Mouse (Mus musculus): Measurements from ENCODE around the gene 4930404H24Rik. TPM values are rescaled to one million over a fixed set of nuclear protein-coding genes. Genes with fewer than 3 reads are reported as not detected.

Gene 4930404H24Rik
- total RNA-seq, 1 experiment from 2014 or later = not detected

DNA sequence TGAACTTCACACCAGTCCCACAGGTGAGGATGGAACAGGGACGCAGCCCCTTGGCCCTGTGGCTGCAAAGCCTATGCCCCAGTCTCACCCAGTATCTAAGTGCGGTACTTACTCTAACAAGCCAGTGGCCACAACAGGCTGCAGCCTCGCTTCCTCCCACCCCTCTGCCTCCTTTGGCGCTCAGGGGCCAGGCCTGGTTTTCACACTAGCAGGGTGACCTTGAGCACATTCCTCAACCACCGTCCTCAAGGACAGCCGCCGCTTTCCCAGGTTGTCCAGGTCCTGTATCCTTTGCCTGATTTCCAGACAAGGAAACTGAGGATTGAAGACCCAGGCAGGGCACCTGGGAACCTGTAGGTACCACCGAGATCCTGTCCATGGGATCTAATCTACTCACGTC is 30.6 kb downstream of the 4930404H24Rik start:
- ATAC-seq (replicated peaks in 1 of 2; ENCODE audit: insufficient read depth in 1 of 2, low FRiP score in 2 of 2, low TSS enrichment in 1 of 2, low read depth in 1 of 2, poor library complexity in 2 of 2, severe bottlenecking in 2 of 2) = no peak

DNA sequence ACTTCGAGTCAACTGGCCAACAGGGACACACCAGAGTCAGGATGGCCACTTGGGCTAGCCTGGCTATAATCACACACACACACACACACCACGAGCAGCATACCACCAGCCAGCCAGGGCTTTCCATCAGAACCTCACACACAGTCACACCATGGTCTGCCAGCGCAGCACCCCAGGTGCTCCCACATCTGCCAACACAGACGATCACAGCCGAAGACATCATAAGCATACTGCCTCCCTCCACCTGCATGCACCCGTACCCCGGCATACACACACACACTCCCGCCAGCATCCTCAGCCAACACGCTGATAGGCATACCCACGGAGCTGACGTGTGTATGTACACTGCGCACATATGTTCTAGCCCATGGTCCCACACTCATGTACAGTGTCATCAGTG is 31.1 kb downstream of the 4930404H24Rik start:
- no peak for ATAC-seq (replicated peaks in 1 of 2; ENCODE audit: insufficient read depth in 1 of 2, low FRiP score in 2 of 2, low TSS enrichment in 1 of 2, low read depth in 1 of 2, poor library complexity in 2 of 2, severe bottlenecking in 2 of 2)

DNA sequence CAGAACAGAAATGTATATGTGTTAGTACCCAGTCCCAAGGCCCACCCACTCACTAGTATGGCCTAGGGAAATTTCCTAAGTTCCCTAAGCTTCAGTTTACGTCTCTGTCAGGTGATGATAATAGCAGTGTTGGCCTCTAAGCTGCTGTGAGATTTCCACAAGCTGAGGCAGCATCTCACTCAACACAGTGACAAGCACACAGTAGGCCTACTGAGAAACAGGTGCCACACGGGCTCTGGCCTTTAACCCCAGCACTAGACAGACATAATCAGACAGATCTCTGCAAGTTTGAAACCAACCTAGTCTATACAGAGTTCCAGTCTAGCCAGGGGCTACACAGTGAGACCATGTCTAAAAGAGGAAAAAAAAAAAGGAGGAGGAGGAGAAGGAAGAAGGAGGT is 32.1 kb downstream of the 4930404H24Rik start:
- no peak for ATAC-seq (replicated peaks in 1 of 2; ENCODE audit: insufficient read depth in 1 of 2, low FRiP score in 2 of 2, low TSS enrichment in 1 of 2, low read depth in 1 of 2, poor library complexity in 2 of 2, severe bottlenecking in 2 of 2)

DNA sequence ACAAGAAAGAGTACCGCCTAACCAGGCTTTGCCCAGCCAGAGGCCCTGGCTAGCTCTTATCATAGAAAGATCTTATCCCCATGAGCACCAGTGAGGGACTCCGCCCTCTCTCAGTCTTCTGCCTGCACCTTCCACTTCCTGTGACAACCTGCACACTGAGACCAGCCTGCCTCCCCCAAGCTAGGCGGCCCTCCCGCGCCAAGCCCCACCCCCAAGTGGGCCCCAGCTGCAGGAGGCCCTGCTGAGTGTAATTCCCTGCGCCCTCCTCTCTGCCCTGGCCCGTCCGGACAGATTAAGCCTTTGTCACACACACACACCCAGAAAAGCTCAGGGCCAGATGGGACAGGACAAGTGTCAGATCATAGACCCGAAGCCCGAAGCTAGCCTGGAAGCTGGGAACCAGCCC is 33.3 kb downstream of the 4930404H24Rik start:
- ATAC-seq (replicated peaks in 1 of 2; ENCODE audit: insufficient read depth in 1 of 2, low FRiP score in 2 of 2, low TSS enrichment in 1 of 2, low read depth in 1 of 2, poor library complexity in 2 of 2, severe bottlenecking in 2 of 2) = peak; percentile 71 to 87

DNA sequence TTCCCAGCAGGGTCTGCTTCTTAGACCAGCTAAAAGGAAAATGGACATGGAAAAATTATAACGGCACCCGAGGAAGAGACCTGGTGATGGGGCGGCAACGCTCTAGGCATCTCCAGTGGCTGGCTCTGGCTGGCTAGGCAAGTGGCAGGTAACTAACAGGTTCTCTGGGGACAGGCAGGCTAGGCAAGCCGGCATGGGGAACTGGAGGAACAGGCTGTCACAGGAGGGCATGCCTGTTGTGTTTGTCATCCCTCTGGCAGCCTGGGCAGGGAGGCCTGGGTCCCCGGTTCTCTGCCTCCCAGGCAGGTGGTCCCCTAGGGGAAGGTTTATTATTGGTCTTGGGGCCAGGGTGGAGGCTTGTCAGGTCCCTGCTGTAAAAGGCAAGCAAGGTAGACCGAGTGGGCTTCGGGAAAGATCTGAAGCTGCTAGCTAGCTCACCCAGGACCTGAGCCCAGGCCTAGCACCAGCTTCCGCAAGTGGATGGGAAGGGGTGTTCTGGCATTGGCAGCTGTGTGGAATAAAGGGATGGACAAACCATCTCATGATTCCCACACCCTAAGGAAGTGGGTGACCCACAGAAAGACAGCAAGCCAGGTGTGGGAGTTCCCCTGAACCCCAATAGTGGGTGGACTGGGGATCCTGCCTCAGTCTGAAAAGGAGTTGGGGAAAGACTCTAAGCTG is 34.4 kb downstream of the 4930404H24Rik start:
- no peak for ATAC-seq (replicated peaks in 1 of 2; ENCODE audit: insufficient read depth in 1 of 2, low FRiP score in 2 of 2, low TSS enrichment in 1 of 2, low read depth in 1 of 2, poor library complexity in 2 of 2, severe bottlenecking in 2 of 2)

DNA sequence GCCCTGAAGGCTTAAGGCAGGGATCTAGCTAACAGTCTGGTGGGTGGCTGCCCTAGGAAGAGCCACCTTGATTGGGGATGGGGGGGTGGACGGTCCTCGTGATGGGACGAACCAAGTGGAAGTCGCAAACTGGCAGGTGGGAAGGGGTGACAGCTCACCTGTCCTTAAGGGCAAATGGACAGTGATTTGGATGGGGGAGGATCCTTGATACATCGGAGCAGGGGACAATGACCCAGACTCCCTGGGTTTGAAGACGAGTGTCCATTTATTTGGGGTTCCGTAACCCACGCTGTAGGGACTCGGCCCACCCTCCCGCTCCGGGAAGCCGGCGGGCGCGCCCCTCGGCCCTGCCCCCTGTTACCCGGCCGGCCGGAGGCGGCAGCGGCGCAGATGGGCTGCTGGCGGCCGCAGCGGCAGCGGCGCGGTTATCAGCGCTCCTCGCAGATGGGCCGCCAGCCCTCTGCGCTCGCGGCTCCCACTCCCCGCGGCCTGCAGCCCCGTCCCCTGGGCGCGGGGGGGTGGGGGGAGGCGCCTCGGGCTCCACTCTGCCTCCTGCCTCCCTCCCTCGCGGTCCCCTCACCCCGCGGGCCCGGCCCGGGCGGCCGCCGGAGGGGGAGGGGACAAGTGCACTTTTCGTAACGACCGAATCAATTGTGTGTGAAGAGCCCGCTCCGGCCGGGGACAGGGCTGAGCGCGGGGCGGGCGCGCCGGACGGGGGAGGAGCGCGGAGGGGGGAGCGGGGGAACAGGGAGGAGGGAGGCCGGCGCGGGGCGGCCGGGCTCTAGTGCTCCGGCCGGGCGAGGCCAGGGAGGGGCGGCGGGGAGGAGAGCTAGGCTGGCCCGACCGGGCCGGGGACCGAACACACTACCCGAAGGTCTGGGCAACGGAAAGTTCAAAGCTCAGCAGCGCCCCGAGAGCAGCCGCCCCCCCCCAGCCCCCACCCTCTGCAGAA is 35.3 kb downstream of the 4930404H24Rik start:
- ATAC-seq (replicated peaks in 1 of 2; ENCODE audit: insufficient read depth in 1 of 2, low FRiP score in 2 of 2, low TSS enrichment in 1 of 2, low read depth in 1 of 2, poor library complexity in 2 of 2, severe bottlenecking in 2 of 2) = no peak

DNA sequence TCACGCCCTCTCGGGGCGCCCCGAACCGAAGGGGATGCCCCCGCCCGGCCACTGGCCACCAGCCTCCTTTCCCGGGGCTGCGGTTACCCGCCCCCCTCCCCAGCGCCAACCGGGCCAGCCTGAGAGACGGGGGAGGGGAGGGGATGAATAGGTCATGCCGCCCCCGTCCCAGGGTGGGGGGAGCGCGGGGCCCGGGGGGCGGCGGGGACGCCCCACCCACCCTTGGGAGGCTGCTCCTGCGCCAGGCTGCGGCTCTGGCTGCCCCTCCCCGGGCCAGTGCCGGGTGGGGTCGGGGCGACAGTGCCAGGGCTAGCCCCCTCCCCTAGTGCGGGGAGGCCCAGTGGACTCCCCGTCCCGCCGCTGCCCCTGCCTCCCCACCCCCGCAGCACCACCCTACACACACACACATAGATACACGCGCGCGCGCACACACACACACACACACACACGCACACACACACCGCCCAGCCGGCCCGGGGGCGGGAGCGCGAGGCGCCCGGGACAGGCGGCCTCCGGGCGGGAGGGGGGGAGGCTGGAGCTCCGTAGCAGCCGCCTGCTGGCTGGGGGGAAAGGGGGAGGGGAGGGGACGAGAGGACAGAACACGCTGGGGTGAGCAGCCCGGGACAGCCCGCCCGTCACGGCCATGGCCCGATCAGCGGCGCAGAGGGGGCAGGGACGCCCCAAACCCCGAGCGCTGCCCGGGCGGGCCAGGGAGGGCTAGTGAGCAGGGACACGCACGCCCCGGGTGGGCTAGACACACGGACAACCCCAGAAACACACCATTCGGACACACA is 36.2 kb downstream of the 4930404H24Rik start:
- no peak for ATAC-seq (replicated peaks in 1 of 2; ENCODE audit: insufficient read depth in 1 of 2, low FRiP score in 2 of 2, low TSS enrichment in 1 of 2, low read depth in 1 of 2, poor library complexity in 2 of 2, severe bottlenecking in 2 of 2)

DNA sequence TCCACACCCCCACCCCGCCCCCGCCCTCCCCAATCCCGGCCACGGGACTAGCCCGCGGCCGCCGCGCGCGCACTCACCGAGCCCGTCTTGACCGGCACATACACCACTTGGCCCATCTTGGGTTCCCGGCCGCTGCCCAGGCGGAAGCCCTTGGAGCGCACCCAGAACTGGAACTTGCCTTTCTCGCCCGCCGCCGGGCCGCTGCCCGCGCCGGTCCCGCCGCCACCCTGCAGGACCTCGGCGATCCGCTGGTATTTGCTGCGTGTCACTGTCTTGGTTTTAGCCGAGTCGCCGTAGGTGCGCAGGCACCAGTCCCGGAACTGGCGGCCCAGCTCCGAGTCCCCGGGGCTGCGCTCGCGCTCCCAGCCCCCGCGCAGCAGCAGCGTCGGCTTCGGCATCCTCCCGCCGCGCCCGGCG is 36.8 kb downstream of the 4930404H24Rik start:
- ATAC-seq (replicated peaks in 1 of 2; ENCODE audit: insufficient read depth in 1 of 2, low FRiP score in 2 of 2, low TSS enrichment in 1 of 2, low read depth in 1 of 2, poor library complexity in 2 of 2, severe bottlenecking in 2 of 2) = no peak

DNA sequence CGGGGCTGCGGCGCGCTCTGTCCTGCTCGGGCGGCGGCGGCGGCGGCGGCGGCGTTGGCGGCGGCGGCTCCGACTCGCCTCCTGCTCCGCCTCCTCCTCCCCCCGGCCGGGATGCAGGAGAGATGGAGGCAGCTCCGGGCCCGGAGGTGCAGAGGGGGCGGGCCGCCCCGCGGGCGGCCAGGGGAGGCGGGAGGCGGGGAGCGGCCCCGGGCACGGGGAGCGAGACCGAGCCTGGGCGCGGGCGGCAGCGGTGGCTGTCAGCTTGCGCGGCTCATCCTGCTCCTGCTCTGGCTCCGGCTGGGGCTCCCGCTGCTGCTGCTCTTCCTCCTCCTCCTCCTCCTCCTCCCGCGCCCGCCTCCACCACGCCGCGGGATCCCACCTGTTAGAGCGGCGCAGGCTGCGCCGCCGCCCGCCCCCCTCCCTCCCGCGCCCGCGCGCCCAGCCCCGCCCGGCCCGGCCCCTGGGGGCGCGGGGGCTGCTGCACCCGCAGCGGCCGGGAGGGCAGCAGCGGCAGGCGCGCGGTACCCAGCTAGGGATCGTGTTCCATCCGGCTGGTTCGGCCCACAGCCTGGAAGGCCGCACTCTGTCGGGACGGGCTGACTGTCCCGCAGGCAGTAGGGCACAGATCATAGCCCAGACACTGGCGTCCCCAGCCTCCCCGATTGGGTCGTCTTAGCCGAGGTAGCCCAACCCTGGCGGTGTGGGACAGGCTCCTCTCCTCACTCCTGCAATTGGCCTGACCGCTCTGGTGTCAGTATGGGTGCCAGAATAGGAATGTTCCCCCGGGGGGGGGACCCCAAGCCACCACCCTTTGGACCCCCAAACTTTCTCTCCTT is 37.6 kb downstream of the 4930404H24Rik start, which contains the start of gene Nol4l:
Nol4l (minus strand) TSS at position 41 of the 836 bp plus-strand sequence.
- no peak for ATAC-seq (replicated peaks in 1 of 2; ENCODE audit: insufficient read depth in 1 of 2, low FRiP score in 2 of 2, low TSS enrichment in 1 of 2, low read depth in 1 of 2, poor library complexity in 2 of 2, severe bottlenecking in 2 of 2)

DNA sequence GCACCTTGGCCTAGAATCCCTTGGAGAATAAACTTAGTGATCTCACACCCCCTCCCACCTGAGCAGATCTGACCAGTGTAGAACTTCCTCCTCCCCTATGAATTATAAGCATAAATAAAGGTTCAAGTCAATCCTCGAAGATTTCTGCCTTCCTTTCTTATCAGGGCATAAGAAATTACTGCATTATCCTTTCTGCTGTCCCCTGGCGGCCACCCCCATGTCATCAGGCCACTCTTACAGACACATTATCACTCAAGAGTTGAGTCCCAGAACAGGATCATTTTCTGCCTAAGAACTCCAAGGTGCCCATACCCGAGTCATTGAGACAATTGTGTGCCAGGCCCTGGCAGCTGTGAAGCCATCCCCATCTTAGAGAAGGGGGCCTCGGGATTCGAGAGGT is 38.4 kb downstream of the 4930404H24Rik start:
- ATAC-seq (replicated peaks in 1 of 2; ENCODE audit: insufficient read depth in 1 of 2, low FRiP score in 2 of 2, low TSS enrichment in 1 of 2, low read depth in 1 of 2, poor library complexity in 2 of 2, severe bottlenecking in 2 of 2) = no peak

DNA sequence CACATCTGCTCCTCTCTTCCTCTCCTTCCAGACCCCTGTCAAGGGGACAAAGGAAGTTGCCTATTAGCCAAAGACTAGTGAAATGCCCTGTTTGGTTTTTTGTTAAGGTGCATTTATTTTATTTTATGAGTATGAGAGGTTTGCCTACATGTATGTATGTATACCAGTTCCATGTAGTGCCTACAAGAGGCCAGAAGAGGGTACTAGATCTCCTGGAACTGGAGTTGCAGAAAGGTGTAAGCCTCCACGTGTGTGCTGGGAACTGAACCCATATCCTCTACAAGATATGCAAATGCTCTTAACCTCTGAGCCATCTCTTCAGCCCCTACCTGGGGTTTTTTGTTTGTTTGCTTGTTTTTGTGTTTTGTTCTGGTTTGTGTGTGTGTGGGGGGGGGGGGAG is 41.4 kb downstream of the 4930404H24Rik start:
- ATAC-seq (replicated peaks in 1 of 2; ENCODE audit: insufficient read depth in 1 of 2, low FRiP score in 2 of 2, low TSS enrichment in 1 of 2, low read depth in 1 of 2, poor library complexity in 2 of 2, severe bottlenecking in 2 of 2) = no peak

DNA sequence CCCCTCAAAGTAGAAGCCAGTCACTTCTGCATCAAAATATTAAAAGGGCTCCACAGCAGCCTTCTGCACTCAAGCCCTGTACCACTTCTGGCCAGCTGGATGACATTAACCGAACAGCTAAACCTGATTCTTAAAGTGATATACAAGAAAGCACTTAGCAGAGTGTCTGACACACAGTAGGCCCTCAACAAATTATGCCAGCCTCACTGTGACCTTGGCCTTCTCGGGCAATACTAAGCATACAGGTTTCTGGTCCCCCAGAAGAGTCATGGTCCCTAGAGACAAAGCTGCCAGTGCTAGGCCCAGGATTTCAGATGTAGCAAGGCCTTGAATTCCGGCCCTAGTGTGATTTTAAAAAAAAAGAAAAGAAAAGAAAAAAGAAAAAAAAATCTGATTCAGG is 46.3 kb downstream of the 4930404H24Rik start:
- no peak for ATAC-seq (replicated peaks in 1 of 2; ENCODE audit: insufficient read depth in 1 of 2, low FRiP score in 2 of 2, low TSS enrichment in 1 of 2, low read depth in 1 of 2, poor library complexity in 2 of 2, severe bottlenecking in 2 of 2)

DNA sequence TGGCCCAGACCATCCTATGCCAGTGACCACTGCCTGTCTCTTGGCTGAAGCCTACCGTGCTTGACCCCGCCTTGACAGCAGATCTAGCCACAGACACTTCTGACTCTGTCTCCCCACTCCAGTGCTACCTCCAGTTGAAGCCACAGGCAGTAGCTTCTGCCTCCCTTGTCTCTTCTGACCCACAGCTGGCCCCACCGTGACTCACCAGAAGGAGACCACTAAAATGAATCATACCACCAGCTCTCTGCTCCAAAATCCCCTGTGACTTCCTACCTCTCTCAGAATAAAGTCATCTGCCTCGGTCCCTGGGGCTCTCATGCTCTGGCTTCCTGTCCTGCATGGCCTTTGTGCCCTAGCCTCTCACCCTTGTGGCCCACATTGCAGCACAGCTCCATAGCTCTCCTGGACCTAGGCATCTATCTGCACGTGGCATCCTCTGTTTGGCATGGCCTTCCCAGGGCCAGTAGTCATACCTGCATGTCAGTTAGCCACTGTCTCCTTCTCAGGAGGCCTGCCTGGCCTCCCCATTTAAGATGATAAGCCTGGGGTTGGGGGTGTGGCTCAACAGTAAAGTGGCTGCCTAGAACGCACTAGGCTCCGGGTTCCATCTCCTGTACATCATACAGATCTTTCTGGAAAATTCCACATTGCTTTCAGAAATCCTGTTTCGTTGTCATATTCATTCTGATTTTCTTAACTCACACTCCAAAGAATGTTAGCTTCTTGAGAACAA is 50.5 kb downstream of the 4930404H24Rik start:
- no peak for ATAC-seq (replicated peaks in 1 of 2; ENCODE audit: insufficient read depth in 1 of 2, low FRiP score in 2 of 2, low TSS enrichment in 1 of 2, low read depth in 1 of 2, poor library complexity in 2 of 2, severe bottlenecking in 2 of 2)

All from hematopoietic stem cell, adult 5-6 weeks (primary cell).